In genomic region chr12:71835966-71836668, GRCm38 (mm10) we compare ENCODE assay signal across 11 mouse cellular contexts. TPM values are rescaled to one million over a fixed set of nuclear protein-coding genes. Genes with fewer than 3 reads are reported as not detected.
DNase-seq lines count a peak whose midpoint lies in the region; ATAC-seq and TF ChIP-seq lines count a peak whose summit lies in the region.
"Had no signal": no experiment of that assay in that cellular context is flagged by ENCODE, and none has a peak within 500 bp of the region (broad histone marks: within the 10 kb centered on the region; RNA-seq: fewer than 3 reads in every experiment).

No protein-coding gene starts in this region.

- ATAC-seq in lung, embryonic 14.5 days (ENCODE audit: insufficient read depth): no peak
- peak; percentile 37 for ATAC-seq in intestine, embryonic 16.5 days
- ATAC-seq in megakaryocyte progenitor cell, adult 5-6 weeks (replicated peaks; ENCODE audit: poor library complexity): peak; percentile 20; the same call in 1 of the 2 replicates

- DNase-seq in heart, adult 18-20 months: peak; percentile 51 to 62
- DNase-seq in heart, embryonic 10.5 days (ENCODE audit: low spot score): no peak
- DNase-seq in lung, embryonic 14.5 days: peak; percentile 77
- no peak for DNase-seq in lung, postnatal 10 days
- DNase-seq in limb, embryonic 10.5 days (ENCODE audit: low spot score): no peak
- no peak for DNase-seq in layer of hippocampus, adult 9-10 months (ENCODE audit: low spot score)
- DNase-seq: cerebellum, postnatal 10 days; thymus, postnatal 14 days had no signal

- WGBS in heart, embryonic 10.5 days: 82% methylated on average over 5 of the region's 5 CpGs
- 34% methylated on average over 5 of the region's 5 CpGs for WGBS in lung, embryonic 14.5 days
- WGBS in intestine, embryonic 16.5 days: 47% methylated on average over 5 of the region's 5 CpGs
- 85% methylated on average over 5 of the region's 5 CpGs for WGBS in limb, embryonic 10.5 days

- no peak for TF ChIP-seq CTCF in lung, embryonic 14.5 days (IDR thresholded peaks at IDR 0.05; ENCODE audit: low read depth)

- H3K4me1 ChIP-seq in heart, embryonic 10.5 days: peaks cover 83% of the 10 kb centered on the region
- peaks cover 40% of the 10 kb centered on the region for H3K4me1 ChIP-seq in lung, embryonic 14.5 days (ENCODE audit: insufficient read depth)
- H3K4me1 ChIP-seq in intestine, embryonic 16.5 days (ENCODE audit: control insufficient read depth, insufficient read depth, low read length): peaks cover 42% of the 10 kb centered on the region
- H3K4me1 ChIP-seq in limb, embryonic 10.5 days: peaks cover 29% of the 10 kb centered on the region

- no peaks in the 10 kb centered on the region for H3K27me3 ChIP-seq in heart, embryonic 10.5 days (ENCODE audit: insufficient read depth, poor library complexity, severe bottlenecking)
- no peaks in the 10 kb centered on the region for H3K27me3 ChIP-seq in lung, embryonic 14.5 days (ENCODE audit: insufficient read depth, low read length)
- no peaks in the 10 kb centered on the region for H3K27me3 ChIP-seq in intestine, embryonic 16.5 days (replicated peaks; ENCODE audit: control insufficient read depth, insufficient read depth, low read length)
- no peaks in the 10 kb centered on the region for H3K27me3 ChIP-seq in limb, embryonic 10.5 days (ENCODE audit: low read depth, poor library complexity, severe bottlenecking)

- H3K4me3 ChIP-seq in heart, embryonic 10.5 days: no peak overlapping the region
- no peak overlapping the region for H3K4me3 ChIP-seq in lung, embryonic 14.5 days (ENCODE audit: low read depth, low read length)
- no peak overlapping the region for H3K4me3 ChIP-seq in intestine, embryonic 16.5 days (ENCODE audit: low read length)
- no peak overlapping the region for H3K4me3 ChIP-seq in limb, embryonic 10.5 days

- H3K36me3 ChIP-seq in heart, embryonic 10.5 days: no peaks in the 10 kb centered on the region
- no peaks in the 10 kb centered on the region for H3K36me3 ChIP-seq in lung, embryonic 14.5 days (ENCODE audit: insufficient read depth)
- H3K36me3 ChIP-seq in intestine, embryonic 16.5 days (ENCODE audit: control insufficient read depth, insufficient read depth, low read length): no peaks in the 10 kb centered on the region
- no peaks in the 10 kb centered on the region for H3K36me3 ChIP-seq in limb, embryonic 10.5 days

- no peak overlapping the region for H3K27ac ChIP-seq in heart, embryonic 10.5 days
- H3K27ac ChIP-seq in lung, embryonic 14.5 days (ENCODE audit: low read depth): peak overlapping the region; percentile 31; the same call in 1 of the 2 replicates
- H3K27ac ChIP-seq in intestine, embryonic 16.5 days (ENCODE audit: low read length): peak overlapping the region; percentile 24; the same call in 1 of the 2 replicates
- no peak overlapping the region for H3K27ac ChIP-seq in limb, embryonic 10.5 days

- no peak overlapping the region for H3K4me2 ChIP-seq in lung, embryonic 14.5 days
- H3K4me2 ChIP-seq in intestine, embryonic 16.5 days (ENCODE audit: low read depth, low read length): no peak overlapping the region
- H3K4me2 ChIP-seq: midbrain, embryonic 11.5 days had no signal

- no peak overlapping the region for H3K9ac ChIP-seq in lung, embryonic 14.5 days
- H3K9ac ChIP-seq in intestine, embryonic 16.5 days (ENCODE audit: low read depth, low read length): no peak overlapping the region

- no peaks in the 10 kb centered on the region for H3K9me3 ChIP-seq in heart, embryonic 10.5 days
- H3K9me3 ChIP-seq in lung, embryonic 14.5 days (ENCODE audit: low read depth, low read length): no peaks in the 10 kb centered on the region
- H3K9me3 ChIP-seq in intestine, embryonic 16.5 days (ENCODE audit: control insufficient read depth, low read length): no peaks in the 10 kb centered on the region
- no peaks in the 10 kb centered on the region for H3K9me3 ChIP-seq in limb, embryonic 10.5 days (replicated peaks)

RNA-seq across cellular contexts. Expression of gene Daam1, which starts 5.2 kb away (rescaled TPM):
- total RNA-seq in heart, adult 18-20 months (2021): 10 to 100 TPM; 61.3 to 70.5 TPM
- 11.5 and 20.1 TPM in 2 replicates for polyA plus RNA-seq in heart, embryonic 10.5 days (2016; fragmentation: Nextera tagmentation; extraction: Ambion mirVana)
- polyA plus RNA-seq in lung, embryonic 14.5 days (2014; fragmentation: Nextera tagmentation; extraction: Ambion mirVana): 15.3 and 17.5 TPM in 2 replicates
- polyA plus RNA-seq in intestine, embryonic 16.5 days (2015; fragmentation: Nextera tagmentation; extraction: Ambion mirVana): 7.6 and 7.7 TPM in 2 replicates
- 16.9 and 17.9 TPM in 2 replicates for total RNA-seq in megakaryocyte progenitor cell, adult 5-6 weeks (2015)
- 17.5 and 17.7 TPM in 2 replicates for total RNA-seq in megakaryocyte progenitor cell, adult 5-6 weeks (2017)
- 4.0 and 5.2 TPM in 2 replicates for polyA plus RNA-seq in limb, embryonic 10.5 days (2016; fragmentation: Nextera tagmentation; extraction: Ambion mirVana)

Comparison
In these comparisons a context has a peak if more than half of its experiments do, and no peak if none do; other contexts are left out.
1. DNase-seq: peak in heart, adult 18-20 months (2 of 2) and lung, embryonic 14.5 days (single experiment); none in heart, embryonic 10.5 days (single experiment), lung, postnatal 10 days (single experiment), limb, embryonic 10.5 days (single experiment) and layer of hippocampus, adult 9-10 months (single experiment).
2. H3K27ac ChIP-seq: peak in lung, embryonic 14.5 days (single experiment) and intestine, embryonic 16.5 days (single experiment); none in heart, embryonic 10.5 days (single experiment) and limb, embryonic 10.5 days (single experiment).